Mouse (Mus musculus) ES-E14 (cell line): ENCODE measurements around the gene Ppargc1a. TPM values are rescaled to one million over a fixed set of nuclear protein-coding genes. Genes with fewer than 3 reads are reported as not detected.

Source experiments
- DNase-seq: peaks from one replicate; pipeline ENCODE4 v3.0.0-alpha.2; 2013; ENCODE audit warnings: low read depth, low spot score
- H3K27ac ChIP-seq: 2 replicates; pipeline ENCODE4 v1.5.1; 2012; ENCODE audit warnings: low read depth, mild to moderate bottlenecking, low read length, moderate library complexity, mixed read lengths; ENCODE audit not compliant: poor library complexity, insufficient read depth, severe bottlenecking
- H3K36me3 ChIP-seq: 2 replicates; pipeline ENCODE4 v1.6.1; 2012; ENCODE audit warnings: mild to moderate bottlenecking, low read length, moderate library complexity, mixed read lengths; ENCODE audit not compliant: control insufficient read depth, poor library complexity, insufficient read depth, severe bottlenecking
- H3K4me1 ChIP-seq, 2 experiments: fragments of 150-350 bp in 1 of 2; sonication (generic) in 1 of 2; 2 replicates each; pipeline ENCODE4 v1.6.1; 2012; ENCODE audit warnings: low read length in 2 of 2, mild to moderate bottlenecking in 1 of 2, mixed read lengths in 1 of 2; ENCODE audit not compliant: control insufficient read depth in 2 of 2, insufficient read depth in 2 of 2, poor library complexity in 1 of 2
- H3K4me3 ChIP-seq, 2 experiments: fragments of 150-350 bp in 1 of 2; sonication (generic) in 1 of 2; 2 replicates each; pipeline ENCODE4 v1.5.1; 2012; ENCODE audit warnings: low read length in 2 of 2, low read depth in 1 of 2, mild to moderate bottlenecking in 1 of 2, mixed read lengths in 1 of 2; ENCODE audit not compliant: insufficient read depth in 1 of 2, poor library complexity in 1 of 2, severe bottlenecking in 1 of 2
- H3K9ac ChIP-seq: 2 replicates; pipeline ENCODE4 v1.6.1; 2012; ENCODE audit warnings: low read depth, mild to moderate bottlenecking, low read length, mixed read lengths; ENCODE audit not compliant: poor library complexity, insufficient read depth, severe bottlenecking
- H3K9me3 ChIP-seq: fragments of 150-350 bp; sonication (generic); 2 replicates; pipeline ENCODE4 v1.6.1; 2012; ENCODE audit warnings: low read depth, mild to moderate bottlenecking, low read length; ENCODE audit not compliant: control insufficient read depth, insufficient read depth
- CHD2 ChIP-seq: IDR thresholded peaks from 2 replicates; pipeline ENCODE4 v1.6.1; 2014; ENCODE audit warnings: mild to moderate bottlenecking, low read depth, low read length, inconsistent platforms
- HCFC1 ChIP-seq: IDR thresholded peaks from 2 replicates; pipeline ENCODE4 v1.6.1; 2012; ENCODE audit warnings: low read length, inconsistent platforms, borderline replicate concordance; ENCODE audit not compliant: insufficient read depth
- MAFK ChIP-seq: IDR thresholded peaks from 2 replicates; pipeline ENCODE4 v1.6.1; 2014; ENCODE audit warnings: mild to moderate bottlenecking, low read depth, low read length, inconsistent platforms; ENCODE audit not compliant: insufficient read depth
- ZC3H11A ChIP-seq: IDR thresholded peaks from 2 replicates; pipeline ENCODE4 v1.6.1; 2012; ENCODE audit warnings: low read depth, mild to moderate bottlenecking, inconsistent platforms, low read length, borderline replicate concordance
- ZNF384 ChIP-seq: IDR thresholded peaks from 2 replicates; pipeline ENCODE4 v1.6.1; 2012; ENCODE audit warnings: low read depth, low read length, inconsistent platforms
- in situ Hi-C, 2 experiments: fragments of 600-800 bp; cut with MboI; formaldehyde crosslinking; loops; one replicate each; pipeline ENCODE4 v1.15.1; 2025; ENCODE audit warnings: low sequenced_read_pairs in 2 of 2, inconsistent platforms in 1 of 2; ENCODE audit not compliant: unreplicated experiment in 2 of 2
- total RNA-seq: library from RNA; depleted of rRNA; stranded (reverse); fragments of 300-350 nt; gene quantifications from 2 replicates; pipeline ENCODE4 v1.2.3, GENCODE M21; 2012

Ppargc1a gene
- total RNA-seq, 1 experiment = 0.04 TPM

DNA sequence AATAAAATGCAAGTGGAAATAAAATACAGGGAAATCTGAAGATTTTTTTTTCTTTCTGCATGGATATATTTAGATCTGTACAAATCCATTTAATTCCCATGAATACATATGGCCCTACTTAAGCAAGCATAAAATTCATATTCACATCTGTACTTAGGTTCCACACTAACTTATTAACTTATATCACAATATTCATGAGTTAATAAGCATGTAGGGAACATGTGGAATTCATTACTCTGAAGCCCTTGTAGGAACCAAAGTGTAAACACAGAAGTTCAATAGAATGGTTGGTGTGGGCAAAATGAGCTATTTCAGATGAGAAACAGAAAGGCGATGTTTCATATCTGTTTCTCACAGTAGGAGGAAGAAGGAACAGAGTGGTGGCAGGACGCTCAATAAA is 62.9 kb downstream of the Ppargc1a start:
- H3K4me3 ChIP-seq = no peak overlapping the region
- no peak for DNase-seq
- TF ChIP-seq CHD2 = no peak
- no peak for TF ChIP-seq HCFC1
- TF ChIP-seq ZC3H11A = no peak
- no peak for TF ChIP-seq MAFK
- no peak for TF ChIP-seq ZNF384
- no peaks in the 10 kb centered on the region for H3K4me1 ChIP-seq
- H3K9me3 ChIP-seq = no peaks in the 10 kb centered on the region
- no peak overlapping the region for H3K9ac ChIP-seq
- in situ Hi-C loops = no loop called here
- no peaks in the 10 kb centered on the region for H3K36me3 ChIP-seq
- no peak overlapping the region for H3K27ac ChIP-seq

- no peak overlapping the region for H3K9ac ChIP-seq
- H3K36me3 ChIP-seq = no peaks in the 10 kb centered on the region
- no peak overlapping the region for H3K27ac ChIP-seq
- H3K4me3 ChIP-seq = no peak overlapping the region
- no peaks in the 10 kb centered on the region for H3K4me1 ChIP-seq
- no peaks in the 10 kb centered on the region for H3K9me3 ChIP-seq
- DNase-seq = no peak
- no peak for TF ChIP-seq CHD2
- no peak for TF ChIP-seq ZC3H11A
- no peak for TF ChIP-seq ZNF384
- TF ChIP-seq MAFK = no peak
- TF ChIP-seq HCFC1 = no peak
- in situ Hi-C loops = no loop called here
These were observed 69.5 kb downstream of the Ppargc1a start for GRCm38 (mm10) chr5:51497910-51498517.

DNA sequence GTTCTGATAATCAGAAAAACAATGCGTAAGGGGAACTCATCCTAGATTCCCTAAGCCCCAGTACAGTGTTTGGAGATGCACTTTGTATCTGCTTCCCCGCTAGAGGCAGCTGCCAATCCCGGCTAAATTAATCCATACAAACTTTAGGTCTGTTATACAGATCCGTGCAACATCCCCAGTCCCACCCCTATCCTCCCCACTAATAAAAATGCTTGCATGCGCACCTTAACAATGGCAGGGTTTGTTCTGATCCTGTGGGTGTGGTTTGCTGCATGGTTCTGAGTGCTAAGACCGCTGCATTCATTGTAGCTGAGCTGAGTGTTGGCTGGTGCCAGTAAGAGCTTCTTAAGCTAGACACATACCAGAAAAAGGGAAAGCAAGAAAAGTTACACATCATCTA is 72.1 kb downstream of the Ppargc1a start:
- Histone ChIP-seq H3K9me3 (no peaks in the 10 kb centered on the region), H3K4me3 (no peak overlapping the region), H3K9ac (no peak overlapping the region), H3K27ac (no peak overlapping the region), H3K4me1 (no peaks in the 10 kb centered on the region), H3K36me3 (no peaks in the 10 kb centered on the region)
- in situ Hi-C loops = no loop called here
- TF ChIP-seq HCFC1 (no peak), ZC3H11A (no peak), ZNF384 (no peak), MAFK (no peak), CHD2 (no peak)
- DNase-seq = no peak

GRCm38 (mm10) chr5:51494358-51494876 is 73.1 kb downstream of the Ppargc1a start:
- Histone ChIP-seq H3K36me3 (no peaks in the 10 kb centered on the region), H3K9ac (no peak overlapping the region), H3K27ac (no peak overlapping the region), H3K4me1 (no peaks in the 10 kb centered on the region), H3K4me3 (no peak overlapping the region), H3K9me3 (no peaks in the 10 kb centered on the region)
- DNase-seq = no peak
- in situ Hi-C loops = no loop called here
- TF ChIP-seq MAFK (no peak), ZNF384 (no peak)

DNA sequence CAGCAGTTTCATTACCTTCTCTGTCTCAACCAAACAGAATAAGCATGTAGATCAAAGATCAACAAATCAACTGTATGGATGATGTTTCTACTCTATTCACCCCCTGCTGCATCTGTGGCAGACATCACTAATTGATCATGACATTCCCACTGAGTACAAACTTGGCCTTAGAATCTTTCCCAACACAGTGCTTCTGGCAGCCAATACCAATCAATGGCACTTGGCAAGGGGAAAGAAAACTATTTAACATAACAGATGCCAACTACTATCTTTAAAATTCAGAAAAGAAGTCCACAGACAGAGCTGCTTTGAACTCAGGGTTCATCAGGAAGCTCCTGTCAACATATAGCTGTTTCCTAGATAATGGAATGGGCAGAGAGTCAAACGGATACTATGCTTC is 83.8 kb downstream of the Ppargc1a start:
- DNase-seq = no peak
- no peak for TF ChIP-seq CHD2
- TF ChIP-seq MAFK = no peak
- no peak for TF ChIP-seq HCFC1
- TF ChIP-seq ZC3H11A = no peak
- TF ChIP-seq ZNF384 = no peak
- no peaks in the 10 kb centered on the region for H3K4me1 ChIP-seq
- no peak overlapping the region for H3K4me3 ChIP-seq
- no peaks in the 10 kb centered on the region for H3K36me3 ChIP-seq
- H3K9me3 ChIP-seq = no peaks in the 10 kb centered on the region
- in situ Hi-C loops = no loop called here
- no peak overlapping the region for H3K9ac ChIP-seq
- H3K27ac ChIP-seq = no peak overlapping the region
